Mouse (Mus musculus): ENCODE measurements around the gene Cdx4. TPM values are rescaled to one million over a fixed set of nuclear protein-coding genes. Genes with fewer than 3 reads are reported as not detected.
A peak's percentile ranks its signal among the peaks of the same experiment; 100 is the strongest.

Gene Cdx4
- polyA plus RNA-seq, 1 experiment, result not detected

- no peak within 1 kb of the TSS for H3K27ac ChIP-seq (replicated peaks; ENCODE audit: low read depth, low read length)
- no peaks in the 10 kb centered on the region for H3K4me1 ChIP-seq (ENCODE audit: control insufficient read depth, insufficient read depth, insufficient read length, low read length)
- peak within 1 kb of the TSS; percentile 79 for H3K4me3 ChIP-seq (ENCODE audit: insufficient read depth, low read depth, low read length)
Measured at GRCm38 (mm10) chrX:103356287-103356686, 35.1 kb downstream of the Cdx4 start, which contains the start of gene Chic1. Gene Chic1, plus strand, starts transcription at chrX:103356476.

- H3K27ac ChIP-seq (replicated peaks; ENCODE audit: low read depth, low read length), result no peak overlapping the region
- no peaks in the 10 kb centered on the region for H3K4me1 ChIP-seq (ENCODE audit: control insufficient read depth, insufficient read depth, insufficient read length, low read length)
- peak overlapping the region; percentile 79 for H3K4me3 ChIP-seq (ENCODE audit: insufficient read depth, low read depth, low read length)
Measured at GRCm38 (mm10) chrX:103356761-103357236, 35.6 kb downstream of the Cdx4 start.

GRCm38 (mm10) chrX:103366201-103366600 lies 45.0 kb downstream of the Cdx4 start:
- no peak overlapping the region for H3K4me3 ChIP-seq (ENCODE audit: insufficient read depth, low read depth, low read length)
- no peak overlapping the region for H3K27ac ChIP-seq (replicated peaks; ENCODE audit: low read depth, low read length)

GRCm38 (mm10) chrX:103368650-103369049 lies 47.5 kb downstream of the Cdx4 start:
- no peak overlapping the region for H3K27ac ChIP-seq (replicated peaks; ENCODE audit: low read depth, low read length)
- H3K4me3 ChIP-seq (ENCODE audit: insufficient read depth, low read depth, low read length), result no peak overlapping the region
- no peaks in the 10 kb centered on the region for H3K4me1 ChIP-seq (ENCODE audit: control insufficient read depth, insufficient read depth, insufficient read length, low read length)

More at GRCm38 (mm10) chrX:103366201-103366600, 45.0 kb downstream of the Cdx4 start:
- no peaks in the 10 kb centered on the region for H3K4me1 ChIP-seq (ENCODE audit: control insufficient read depth, insufficient read depth, insufficient read length, low read length)

- Histone ChIP-seq H3K4me3 (ENCODE audit: insufficient read depth, low read depth, low read length) (no peak overlapping the region), H3K4me1 (ENCODE audit: control insufficient read depth, insufficient read depth, insufficient read length, low read length) (no peaks in the 10 kb centered on the region), H3K27ac (replicated peaks; ENCODE audit: low read depth, low read length) (no peak overlapping the region)
Measured at GRCm38 (mm10) chrX:103371221-103371620, 50.0 kb downstream of the Cdx4 start.

- Histone ChIP-seq H3K4me1 (ENCODE audit: control insufficient read depth, insufficient read depth, insufficient read length, low read length) (no peaks in the 10 kb centered on the region), H3K27ac (replicated peaks; ENCODE audit: low read depth, low read length) (no peak overlapping the region), H3K4me3 (ENCODE audit: insufficient read depth, low read depth, low read length) (no peak overlapping the region)
Measured at GRCm38 (mm10) chrX:103371627-103372026, 50.4 kb downstream of the Cdx4 start.

GRCm38 (mm10) chrX:103374250-103374649 lies 53.1 kb downstream of the Cdx4 start:
- Histone ChIP-seq H3K4me1 (ENCODE audit: control insufficient read depth, insufficient read depth, insufficient read length, low read length) (no peaks in the 10 kb centered on the region), H3K27ac (replicated peaks; ENCODE audit: low read depth, low read length) (no peak overlapping the region), H3K4me3 (ENCODE audit: insufficient read depth, low read depth, low read length) (no peak overlapping the region)

Other genes starting within 250 kb of the Cdx4 start
- not detected in 2 replicates for gene Nap1l2, start 134.8 kb upstream of the Cdx4 start, polyA plus RNA-seq (2012; ENCODE audit: insufficient read depth, insufficient read length, missing spikeins)
- gene Chic1, start 35.1 kb downstream of the Cdx4 start, polyA plus RNA-seq (2012; ENCODE audit: insufficient read depth, insufficient read length, missing spikeins), result 0.28 TPM in 1 of 2 replicates, not detected in the other
- not detected in 2 replicates for gene Tsx, start 93.1 kb downstream of the Cdx4 start, polyA plus RNA-seq (2012; ENCODE audit: insufficient read depth, insufficient read length, missing spikeins)
- not detected in 2 replicates for gene Gm26992, start 100.6 kb downstream of the Cdx4 start, polyA plus RNA-seq (2012; ENCODE audit: insufficient read depth, insufficient read length, missing spikeins)